Mouse (Mus musculus): ENCODE measurements around the gene Olfr12. TPM values are rescaled to one million over a fixed set of nuclear protein-coding genes. Genes with fewer than 3 reads are reported as not detected.

Gene Olfr12
- total RNA-seq (2021), result not detected
- long read RNA-seq, experiment 1, result 0 reads
- long read RNA-seq, experiment 2, result 0 reads

DNA sequence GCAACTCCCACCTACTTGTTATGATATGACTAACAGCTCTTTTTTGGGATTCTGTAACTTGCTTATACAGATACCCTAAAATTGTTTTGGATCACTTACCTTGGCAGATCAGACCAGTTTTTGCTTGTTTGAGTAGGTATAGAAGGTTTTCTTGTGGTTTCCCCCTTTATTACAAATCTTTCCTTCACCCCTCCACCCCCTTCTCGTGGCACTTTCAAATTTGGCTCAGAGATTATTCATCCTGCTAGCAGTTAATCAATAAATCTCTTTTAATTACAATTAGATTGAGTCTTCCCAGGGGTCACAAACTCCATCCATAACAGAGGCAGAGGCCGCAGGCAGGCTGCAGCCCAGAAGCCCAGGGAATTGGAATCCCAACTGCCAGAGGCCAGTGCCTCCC lies at the start of gene Olfr12:
Olfr12 (plus strand) TSS at position 301 of the 400 bp plus-strand sequence.
- no peak within 1 kb of the TSS for H3K4me3 ChIP-seq
- DNase-seq (ENCODE audit: extremely low spot score in 1 of 2, low spot score in 2 of 2), result no peak
- intact Hi-C loops (cut with DNase I), result no loop called here
- no peak within 1 kb of the TSS for H3K27ac ChIP-seq
- no peak for TF ChIP-seq CTCF (IDR thresholded peaks at IDR 0.05)

DNA sequence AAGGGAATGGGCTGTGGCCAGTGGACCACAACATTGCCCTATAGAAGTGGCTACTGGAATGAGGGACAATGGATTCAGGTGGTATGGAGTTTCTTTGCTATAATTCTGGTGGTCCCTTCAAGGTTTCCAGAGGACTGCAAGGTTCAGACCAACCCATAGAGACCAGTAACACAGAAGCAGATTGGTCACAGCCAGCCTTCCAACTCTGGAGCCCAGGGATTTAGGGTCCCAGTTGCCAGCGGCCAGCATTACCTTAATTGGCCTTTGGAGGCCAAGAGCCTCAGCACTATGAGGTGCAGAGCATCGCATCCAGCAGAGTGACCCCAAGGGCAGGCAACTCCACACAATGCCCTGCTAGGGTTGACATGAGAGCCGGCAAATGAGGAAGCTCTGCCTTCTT lies 46.6 kb upstream of the Olfr12 start, which contains the start of gene Olfr1413:
Olfr1413 (plus strand) TSS at position 301 of the 400 bp plus-strand sequence.
- no peak within 1 kb of the TSS for H3K4me3 ChIP-seq
- intact Hi-C loops (cut with DNase I), result no loop called here
- no peak within 1 kb of the TSS for H3K27ac ChIP-seq
- no peak for DNase-seq (ENCODE audit: extremely low spot score in 1 of 2, low spot score in 2 of 2)
- no peak for TF ChIP-seq CTCF (IDR thresholded peaks at IDR 0.05)

GRCm38 (mm10) chr1:92585479-92585878 lies 32.1 kb upstream of the Olfr12 start, which contains the start of gene Olfr1412:
Gene Olfr1412 (plus strand): TSS chr1:92585779.
- H3K27ac ChIP-seq, result no peak within 1 kb of the TSS
- no peak for TF ChIP-seq CTCF (IDR thresholded peaks at IDR 0.05)
- intact Hi-C loops (cut with DNase I), result no loop called here
- no peak for DNase-seq (ENCODE audit: extremely low spot score in 1 of 2, low spot score in 2 of 2)
- H3K4me3 ChIP-seq, result no peak within 1 kb of the TSS

GRCm38 (mm10) chr1:92594111-92594510 lies 23.5 kb upstream of the Olfr12 start, which contains the start of gene Olfr1411:
Gene Olfr1411 (plus strand): TSS chr1:92594411.
- no peak for TF ChIP-seq CTCF (IDR thresholded peaks at IDR 0.05)
- no peak for DNase-seq (ENCODE audit: extremely low spot score in 1 of 2, low spot score in 2 of 2)
- H3K4me3 ChIP-seq, result no peak within 1 kb of the TSS
- H3K27ac ChIP-seq, result no peak within 1 kb of the TSS
- intact Hi-C loops (cut with DNase I), result no loop called here

GRCm38 (mm10) chr1:92596019-92596418 lies 21.6 kb upstream of the Olfr12 start:
- no peak for DNase-seq (ENCODE audit: extremely low spot score in 1 of 2, low spot score in 2 of 2)
- Histone ChIP-seq H3K27ac (no peak overlapping the region), H3K4me3 (no peak overlapping the region)
- TF ChIP-seq CTCF (IDR thresholded peaks at IDR 0.05), result no peak
- intact Hi-C loops (cut with DNase I), result no loop called here

DNA sequence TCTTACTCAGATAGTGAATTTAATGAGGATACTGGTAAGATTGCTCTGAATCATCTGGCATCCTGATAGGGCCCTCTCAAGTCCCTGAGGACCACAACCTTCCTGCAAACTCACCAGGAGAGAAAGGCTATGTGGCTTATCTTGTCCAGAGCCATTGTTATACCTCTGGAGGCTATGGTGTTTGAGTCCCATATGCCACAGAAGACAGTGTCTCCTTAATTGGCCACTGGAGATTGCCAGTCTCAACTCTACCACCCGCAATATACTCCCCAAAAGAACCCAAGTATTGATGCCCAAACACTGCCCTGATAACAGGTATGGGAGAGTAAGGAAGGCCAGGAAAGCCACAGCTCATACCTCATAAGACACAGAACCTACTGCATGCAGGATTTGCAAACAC lies 12.1 kb upstream of the Olfr12 start, which contains the start of gene Olfr1410:
Olfr1410 (plus strand) TSS at position 301 of the 400 bp plus-strand sequence.
- no peak for TF ChIP-seq CTCF (IDR thresholded peaks at IDR 0.05)
- intact Hi-C loops (cut with DNase I), result no loop called here
- no peak for DNase-seq (ENCODE audit: extremely low spot score in 1 of 2, low spot score in 2 of 2)
- no peak within 1 kb of the TSS for H3K27ac ChIP-seq
- H3K4me3 ChIP-seq, result no peak within 1 kb of the TSS

- Histone ChIP-seq H3K4me3 (no peak overlapping the region), H3K27ac (no peak overlapping the region)
- no peak for DNase-seq (ENCODE audit: extremely low spot score in 1 of 2, low spot score in 2 of 2)
- intact Hi-C loops (cut with DNase I), result no loop called here
- no peak for TF ChIP-seq CTCF (IDR thresholded peaks at IDR 0.05)
These were observed 9.9 kb upstream of the Olfr12 start for GRCm38 (mm10) chr1:92607711-92608110.

- peak; percentile 97 for TF ChIP-seq CTCF (IDR thresholded peaks at IDR 0.05)
- peak; percentile 55 to 70 for DNase-seq (ENCODE audit: extremely low spot score in 1 of 2, low spot score in 2 of 2)
- intact Hi-C loops (cut with DNase I), result loop anchor here (2.0 kb wide), 1 partner anchor 138 kb away; the partner anchor contains the start of gene Ndufa10
- no peak overlapping the region for H3K27ac ChIP-seq
- H3K4me3 ChIP-seq, result no peak overlapping the region
These were observed 6.6 kb upstream of the Olfr12 start for GRCm38 (mm10) chr1:92611008-92611407.

DNA sequence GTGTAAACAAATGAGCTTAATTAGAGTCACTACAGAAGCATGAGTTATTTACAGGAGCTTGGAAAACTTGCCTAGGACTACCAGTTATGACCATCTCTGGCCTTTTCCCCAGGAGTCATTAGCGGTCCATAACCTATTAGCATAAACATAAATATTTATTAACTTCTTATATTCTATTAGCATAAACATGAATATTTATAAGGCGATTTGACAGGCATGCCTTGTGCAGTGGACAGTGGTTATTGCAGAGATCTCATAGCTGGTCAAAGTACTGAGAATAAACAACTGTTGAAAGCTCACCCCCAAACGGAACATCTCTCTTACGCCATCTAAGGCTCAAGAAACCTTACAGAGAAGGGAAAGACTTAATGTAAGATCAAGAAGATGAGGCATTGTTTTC lies 4.4 kb upstream of the Olfr12 start:
- TF ChIP-seq CTCF (IDR thresholded peaks at IDR 0.05), result no peak
- intact Hi-C loops (cut with DNase I), result no loop called here
- DNase-seq (ENCODE audit: extremely low spot score in 1 of 2, low spot score in 2 of 2), result no peak

DNA sequence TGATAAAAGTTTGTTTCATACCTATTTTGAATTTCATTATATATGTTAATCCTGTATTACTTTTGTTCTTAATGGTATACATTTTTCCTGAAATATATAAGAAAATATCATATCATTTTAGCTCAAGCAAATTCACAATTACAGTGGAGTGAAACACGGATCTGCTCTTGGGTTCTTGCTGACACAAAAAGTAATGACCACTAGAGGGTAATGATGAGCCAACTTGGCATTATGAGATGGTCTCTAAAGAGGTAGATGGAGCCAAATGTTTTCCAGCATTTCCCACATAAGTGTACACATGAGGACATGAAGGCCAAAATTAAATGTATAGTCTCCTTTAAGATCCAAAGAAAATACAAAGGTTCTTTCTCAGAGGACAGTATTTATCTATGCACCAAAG lies 3.1 kb upstream of the Olfr12 start:
- DNase-seq (ENCODE audit: extremely low spot score in 1 of 2, low spot score in 2 of 2), result no peak
- peak; percentile 72 for TF ChIP-seq CTCF (IDR thresholded peaks at IDR 0.05)
- intact Hi-C loops (cut with DNase I), result loop anchor here (2.0 kb wide), 1 partner anchor 32 kb away; no protein-coding TSS in a partner anchor
- no peak overlapping the region for H3K27ac ChIP-seq
- H3K4me3 ChIP-seq, result no peak overlapping the region

More for the DNA sequence above, 4.4 kb upstream of the Olfr12 start:
- no peak overlapping the region for H3K27ac ChIP-seq
- no peak overlapping the region for H3K4me3 ChIP-seq

DNA sequence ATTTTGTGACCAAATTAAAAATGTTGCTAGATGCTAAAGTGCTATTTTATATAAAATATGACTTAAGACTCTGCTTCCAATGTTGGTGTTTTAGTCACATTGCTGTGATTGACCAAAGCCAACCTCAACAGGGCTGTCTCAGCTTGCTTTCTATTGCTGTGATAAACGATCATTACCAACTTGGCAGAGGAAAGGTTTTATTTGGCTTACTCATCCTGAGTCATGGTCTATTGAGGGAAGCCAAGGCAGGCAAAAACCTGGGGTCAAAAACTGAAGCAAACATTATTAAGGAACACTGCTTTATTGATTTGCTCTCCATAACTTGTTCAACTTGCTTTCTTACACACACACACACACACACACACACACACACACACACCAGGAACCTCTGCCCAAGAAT lies 1.5 kb upstream of the Olfr12 start:
- Histone ChIP-seq H3K27ac (no peak overlapping the region), H3K4me3 (no peak overlapping the region)
- intact Hi-C loops (cut with DNase I), result no loop called here
- no peak for DNase-seq (ENCODE audit: extremely low spot score in 1 of 2, low spot score in 2 of 2)
- no peak for TF ChIP-seq CTCF (IDR thresholded peaks at IDR 0.05)

DNA sequence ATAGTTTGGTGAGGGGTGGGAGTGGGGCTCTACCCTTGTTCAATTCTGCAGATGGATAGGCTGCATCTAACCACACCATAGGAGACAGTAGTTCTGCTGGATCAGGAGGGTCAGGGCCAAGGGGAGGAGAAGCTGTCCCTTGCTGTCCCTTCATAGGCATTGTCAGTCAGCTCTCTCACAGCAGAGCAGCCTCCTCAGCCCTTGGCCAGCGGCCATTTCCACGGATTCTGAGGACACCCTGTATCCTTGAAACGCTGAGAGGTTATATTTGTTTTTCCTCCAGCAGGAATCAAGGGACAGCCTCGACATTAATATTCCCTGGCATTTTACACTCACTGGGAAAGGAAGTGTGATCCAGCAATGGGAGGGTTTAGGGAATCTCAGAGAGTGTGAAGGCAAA lies 772 bp downstream of the Olfr12 start:
- intact Hi-C loops (cut with DNase I), result no loop called here
- Histone ChIP-seq H3K4me3 (no peak overlapping the region), H3K27ac (no peak overlapping the region)
- DNase-seq (ENCODE audit: extremely low spot score in 1 of 2, low spot score in 2 of 2), result no peak
- TF ChIP-seq CTCF (IDR thresholded peaks at IDR 0.05), result no peak

- DNase-seq (ENCODE audit: extremely low spot score in 1 of 2, low spot score in 2 of 2), result no peak
- no peak overlapping the region for H3K27ac ChIP-seq
- no peak overlapping the region for H3K4me3 ChIP-seq
- intact Hi-C loops (cut with DNase I), result no loop called here
- TF ChIP-seq CTCF (IDR thresholded peaks at IDR 0.05), result no peak
These were observed 10.6 kb downstream of the Olfr12 start for GRCm38 (mm10) chr1:92628227-92628626.

Measured in left cerebral cortex, adult 2 months (tissue).